Mouse (Mus musculus): ENCODE data around the gene Cacng8.

- TF ChIP-seq CTCF (IDR thresholded peaks at IDR 0.05; ENCODE audit: borderline replicate concordance, extremely low read depth, insufficient read depth, insufficient read length) = no peak
- no peak for TF ChIP-seq POLR2A (IDR thresholded peaks at IDR 0.05; ENCODE audit: borderline replicate concordance, extremely low read depth, insufficient read depth, insufficient read length, poor library complexity, severe bottlenecking)
These were observed 33.4 kb downstream of the Cacng8 start, which contains the start of gene Cacng6 for GRCm38 (mm10) chr7:3423895-3424294.

Measured in brain, embryonic 14.5 days (tissue).